14 mouse cellular contexts compared by ENCODE assay signal in genomic region chr8:48224753-48225152, GRCm38 (mm10).
DNase-seq lines count a peak whose midpoint lies in the region; ATAC-seq lines count a peak whose summit lies in the region.
"Had no signal": no experiment of that assay in that cellular context is flagged by ENCODE, and none has a peak within 500 bp of the region (broad histone marks: within the 10 kb centered on the region; RNA-seq: fewer than 3 reads in every experiment).

No protein-coding gene starts in this region.

- WGBS in heart, embryonic 15.5 days, result 26% methylated on average over 11 of the region's 11 CpGs
- 13% methylated on average over 11 of the region's 11 CpGs for WGBS in hindbrain, embryonic 14.5 days
- 23% methylated on average over 11 of the region's 11 CpGs for WGBS in neural tube, embryonic 15.5 days

- H3K4me2 ChIP-seq in heart, embryonic 15.5 days, result peak overlapping the region; percentile 54
- H3K4me2 ChIP-seq in hindbrain, embryonic 14.5 days (replicated peaks), result peak overlapping the region; percentile 25
- H3K4me2 ChIP-seq in neural tube, embryonic 15.5 days, result peak overlapping the region; percentile 9; the same call in 1 of the 2 replicates
- H3K4me2 ChIP-seq: embryonic facial prominence, embryonic 13.5 days; liver, embryonic 15.5 days had no signal

- no peak overlapping the region for H3K27ac ChIP-seq in heart, embryonic 15.5 days
- peak overlapping the region; percentile 39; the same call in 1 of the 2 replicates for H3K27ac ChIP-seq in hindbrain, embryonic 14.5 days
- peak overlapping the region; percentile 30; the same call in 1 of the 2 replicates for H3K27ac ChIP-seq in neural tube, embryonic 15.5 days (replicated peaks)
- H3K27ac ChIP-seq: embryonic facial prominence, embryonic 13.5 days; liver, embryonic 15.5 days had no signal

- no peak for ATAC-seq in heart, embryonic 15.5 days (replicated peaks; ENCODE audit: insufficient number of reproducible peaks, insufficient read depth, low FRiP score, low read depth)
- 0 out of 2 replicates have a peak, but pooled peaks have one; percentile 5 for ATAC-seq in hindbrain, embryonic 14.5 days (ENCODE audit: low FRiP score)
- ATAC-seq in neural tube, embryonic 15.5 days (ENCODE audit: low FRiP score), result no peak
- no peak for ATAC-seq in erythroblast, adult 5-6 weeks (replicated peaks; ENCODE audit: low FRiP score, poor library complexity, severe bottlenecking)

- 0 out of 2 replicates have a peak, but pooled peaks cover 6% of the 10 kb centered on the region for H3K27me3 ChIP-seq in heart, embryonic 15.5 days
- 0 out of 2 replicates have a peak, but pooled peaks cover 6% of the 10 kb centered on the region for H3K27me3 ChIP-seq in hindbrain, embryonic 14.5 days (ENCODE audit: control insufficient read depth, insufficient read depth, low read length)
- peaks cover 14% of the 10 kb centered on the region for H3K27me3 ChIP-seq in neural tube, embryonic 15.5 days (replicated peaks)
- H3K27me3 ChIP-seq: liver, embryonic 15.5 days had no signal

- H3K4me1 ChIP-seq in heart, embryonic 15.5 days (replicated peaks), result 0 out of 2 replicates have a peak, but pooled peaks cover 2% of the 10 kb centered on the region
- peaks cover 19% of the 10 kb centered on the region for H3K4me1 ChIP-seq in hindbrain, embryonic 14.5 days (replicated peaks; ENCODE audit: control insufficient read depth, insufficient read depth, low read length)
- peaks cover 28% of the 10 kb centered on the region for H3K4me1 ChIP-seq in neural tube, embryonic 15.5 days
- H3K4me1 ChIP-seq: liver, embryonic 15.5 days had no signal

- no peaks in the 10 kb centered on the region for H3K9me3 ChIP-seq in heart, embryonic 15.5 days (replicated peaks)
- H3K9me3 ChIP-seq in hindbrain, embryonic 14.5 days (ENCODE audit: control insufficient read depth, low read length), result 0 out of 2 replicates have a peak, but pooled peaks cover 4% of the 10 kb centered on the region
- no peaks in the 10 kb centered on the region for H3K9me3 ChIP-seq in neural tube, embryonic 15.5 days (replicated peaks)
- H3K9me3 ChIP-seq: embryonic facial prominence, embryonic 13.5 days had no signal

- H3K9ac ChIP-seq in heart, embryonic 15.5 days, result no peak overlapping the region
- H3K9ac ChIP-seq in hindbrain, embryonic 14.5 days, result no peak overlapping the region
- no peak overlapping the region for H3K9ac ChIP-seq in neural tube, embryonic 15.5 days (replicated peaks)
- H3K9ac ChIP-seq: embryonic facial prominence, embryonic 13.5 days; liver, embryonic 15.5 days had no signal

- no peak for DNase-seq in heart, adult 18-20 months
- peak; percentile 28 for DNase-seq in embryo, embryonic 11 days
- DNase-seq in hindbrain, embryonic 14.5 days (ENCODE audit: low spot score), result no peak
- no peak for DNase-seq in layer of hippocampus, postnatal 10 days (ENCODE audit: low spot score in 2 of 2)
- DNase-seq in yolk sac, embryonic 10.5 days (ENCODE audit: low spot score), result no peak
- DNase-seq: cerebellum, adult 8-10 months; kidney, postnatal 36 days; right cerebral cortex, postnatal 4 days; thymus, adult 18-20 months had no signal

- H3K4me3 ChIP-seq in heart, embryonic 15.5 days, result peak overlapping the region; percentile 21; the same call in 1 of the 2 replicates
- no peak overlapping the region for H3K4me3 ChIP-seq in hindbrain, embryonic 14.5 days (replicated peaks; ENCODE audit: low read length)
- H3K4me3 ChIP-seq in neural tube, embryonic 15.5 days (replicated peaks), result no peak overlapping the region
- H3K4me3 ChIP-seq: embryonic facial prominence, embryonic 13.5 days; liver, embryonic 15.5 days had no signal

- H3K36me3 ChIP-seq in heart, embryonic 15.5 days, result peaks cover 10% of the 10 kb centered on the region; the same call in 1 of the 2 replicates
- peaks cover 20% of the 10 kb centered on the region for H3K36me3 ChIP-seq in hindbrain, embryonic 14.5 days (replicated peaks; ENCODE audit: control insufficient read depth, insufficient read depth)
- peaks cover 14% of the 10 kb centered on the region for H3K36me3 ChIP-seq in neural tube, embryonic 15.5 days
